Mouse (Mus musculus): ENCODE measurements at regions not wholly inside any gene's neighbourhood (a gene's known extent, or its start where the extent isn't known, plus 50 kb on each side); places are given as distances from the start of the nearest gene placed in this dataset.

DNA sequence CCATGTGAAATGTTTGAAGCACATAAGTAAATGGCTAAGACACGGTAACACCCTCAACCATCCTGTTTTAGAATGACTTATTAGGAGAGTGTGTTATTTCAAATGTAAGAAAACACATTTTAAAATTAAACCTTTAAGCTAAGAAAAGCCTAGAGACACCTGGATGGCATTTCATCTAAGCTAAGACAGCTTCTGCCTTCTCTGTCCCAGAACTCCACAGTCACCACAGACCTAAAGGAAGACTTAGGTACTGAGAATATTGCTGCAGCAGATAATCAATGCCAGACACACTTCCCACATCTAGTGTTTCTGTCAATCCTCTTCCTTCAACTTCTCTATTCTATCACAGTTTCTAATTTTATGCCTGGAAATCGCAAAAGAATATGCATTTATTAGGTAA, 704.4 kb upstream of the Chordc1 start:
- TF ChIP-seq POLR2A (IDR thresholded peaks at IDR 0.05; ENCODE audit: low read depth, low read length) (no peak), CTCF (conservative IDR thresholded peaks at IDR 0.05; ENCODE audit: insufficient read depth, insufficient read length, low read depth, low read length) (no peak)
